Mouse (Mus musculus): ENCODE data around the gene Tacr1. TPM values are rescaled to one million over a fixed set of nuclear protein-coding genes. Genes with fewer than 3 reads are reported as not detected.

Gene Tacr1
- polyA plus RNA-seq, 1 experiment from 2014 or later: 0.62 TPM

DNA sequence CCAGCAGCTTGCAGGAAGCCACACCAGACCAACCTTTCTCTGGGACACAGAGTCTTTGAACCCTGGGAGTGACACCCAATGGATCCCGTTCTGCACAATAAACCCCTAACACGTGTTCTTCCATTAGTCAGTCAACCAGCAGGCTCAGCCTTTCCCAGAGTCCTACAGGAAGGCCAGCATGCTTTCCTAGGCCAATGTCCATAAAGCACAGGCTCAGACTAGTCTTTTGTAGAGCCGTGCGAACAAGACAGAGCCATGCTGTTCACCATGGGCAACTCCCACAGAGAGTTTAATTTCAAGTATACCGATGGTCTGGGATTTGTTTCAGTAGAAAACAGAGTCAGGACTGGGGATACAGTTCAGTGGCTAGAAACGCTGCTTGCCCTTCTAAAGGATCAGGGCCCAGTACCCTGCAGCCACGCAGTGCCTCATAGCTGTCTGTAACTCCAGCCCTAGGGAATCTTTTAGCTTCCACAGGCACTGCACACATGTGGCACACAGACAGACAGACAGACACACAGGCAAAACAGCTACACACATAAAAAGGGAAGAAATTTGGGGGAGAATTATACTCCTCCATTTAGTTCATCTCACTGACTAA is 55.1 kb downstream of the Tacr1 start:
- no peak for ATAC-seq (ENCODE audit: low FRiP score, low read depth)
- no peak overlapping the region for H3K4me3 ChIP-seq
- H3K4me2 ChIP-seq (replicated peaks): no peak overlapping the region
- H3K36me3 ChIP-seq: no peaks in the 10 kb centered on the region
- H3K9me3 ChIP-seq: no peaks in the 10 kb centered on the region
- no peak overlapping the region for H3K9ac ChIP-seq
- no peak overlapping the region for H3K27ac ChIP-seq
- WGBS: 46% methylated on average over 7 of the region's 7 CpGs
- peaks cover 30% of the 10 kb centered on the region for H3K4me1 ChIP-seq
- peaks cover 63% of the 10 kb centered on the region for H3K27me3 ChIP-seq

DNA sequence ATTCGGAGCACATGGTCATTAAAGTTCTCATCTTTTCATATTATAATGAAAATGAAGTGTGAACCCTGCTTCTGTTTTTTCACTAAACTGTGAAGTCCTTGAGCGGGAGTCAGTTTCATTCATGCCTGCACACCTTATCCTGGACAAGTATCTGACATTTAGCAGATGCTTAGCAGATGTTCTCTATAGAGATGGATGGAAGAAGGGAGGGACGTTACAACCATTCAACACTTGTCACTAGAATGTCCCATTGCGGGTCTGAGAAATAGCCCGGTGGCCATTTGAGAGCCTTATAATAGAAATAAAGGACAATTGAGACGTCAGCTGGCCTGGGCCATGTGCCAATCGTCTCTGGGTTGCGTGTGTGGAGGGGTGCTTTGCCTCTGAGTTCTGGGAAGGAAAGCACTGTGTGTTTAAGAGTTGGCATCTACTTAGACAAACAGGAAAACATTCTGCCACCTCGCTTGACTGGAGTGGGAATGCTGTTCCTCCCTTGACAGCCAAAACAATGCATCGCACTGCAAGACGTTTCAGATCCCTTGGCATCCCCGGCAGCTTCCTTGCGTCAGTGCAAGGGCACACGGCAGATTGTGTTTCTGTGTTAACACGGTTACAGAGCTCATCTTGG is 56.7 kb downstream of the Tacr1 start:
- H3K27me3 ChIP-seq: peaks cover 53% of the 10 kb centered on the region
- WGBS: 63% methylated on average over 15 of the region's 15 CpGs
- no peak overlapping the region for H3K4me2 ChIP-seq (replicated peaks)
- no peak for ATAC-seq (ENCODE audit: low FRiP score, low read depth)
- H3K9me3 ChIP-seq: no peaks in the 10 kb centered on the region
- no peak overlapping the region for H3K27ac ChIP-seq
- no peak overlapping the region for H3K9ac ChIP-seq
- H3K4me3 ChIP-seq: no peak overlapping the region
- no peaks in the 10 kb centered on the region for H3K36me3 ChIP-seq
- H3K4me1 ChIP-seq: peaks cover 30% of the 10 kb centered on the region

DNA sequence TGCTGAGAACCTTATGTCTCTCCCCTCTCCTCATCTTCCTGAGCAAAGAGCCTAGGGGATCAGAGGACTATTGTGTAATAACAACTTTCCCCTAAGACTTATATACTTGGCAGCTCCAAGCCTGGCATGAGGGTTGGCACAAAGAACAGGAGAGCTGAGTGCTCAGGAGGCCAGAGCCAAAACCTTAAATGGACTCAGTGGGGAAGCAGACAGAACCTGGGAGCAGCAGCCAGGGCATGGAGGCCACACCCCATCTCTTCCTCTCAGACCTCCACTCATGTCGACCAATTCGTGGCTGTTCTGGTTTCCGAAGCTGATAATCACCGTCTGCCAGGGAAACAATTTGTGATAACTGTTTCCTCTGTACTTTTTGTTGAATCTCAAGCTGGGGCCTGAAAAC is 61.0 kb downstream of the Tacr1 start:
- 67% methylated on average over 4 of the region's 4 CpGs for WGBS
- no peak for ATAC-seq (ENCODE audit: low FRiP score, low read depth)
- Histone ChIP-seq H3K4me3 (no peak overlapping the region), H3K4me1 (peaks cover 5% of the 10 kb centered on the region; the same call in 1 of the 2 replicates), H3K27me3 (peaks cover 39% of the 10 kb centered on the region), H3K27ac (no peak overlapping the region), H3K9ac (no peak overlapping the region), H3K9me3 (no peaks in the 10 kb centered on the region), H3K36me3 (no peaks in the 10 kb centered on the region), H3K4me2 (replicated peaks) (no peak overlapping the region)

DNA sequence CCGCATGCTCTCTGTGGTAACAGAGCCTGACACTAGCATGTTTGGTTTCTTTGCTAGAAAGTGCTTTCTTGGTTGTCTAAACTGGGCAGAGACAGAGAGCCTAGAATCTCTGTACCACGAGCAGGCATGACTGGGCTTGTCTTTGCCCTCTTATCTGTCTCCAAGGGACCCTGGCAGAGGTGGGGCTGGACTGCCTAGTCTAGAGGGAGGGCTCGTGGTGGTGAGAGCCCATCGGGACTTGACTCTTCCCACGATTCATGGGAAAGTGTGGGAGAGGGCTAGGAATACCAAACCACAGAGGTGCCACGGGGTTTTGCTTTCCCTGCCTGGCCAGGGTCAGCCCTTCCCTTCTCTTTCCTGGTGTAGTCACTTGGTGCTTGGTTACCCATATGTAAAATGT is 72.3 kb downstream of the Tacr1 start:
- H3K27ac ChIP-seq: no peak overlapping the region
- WGBS: 70% methylated on average over 6 of the region's 6 CpGs
- no peak for ATAC-seq (ENCODE audit: low FRiP score, low read depth)

DNA sequence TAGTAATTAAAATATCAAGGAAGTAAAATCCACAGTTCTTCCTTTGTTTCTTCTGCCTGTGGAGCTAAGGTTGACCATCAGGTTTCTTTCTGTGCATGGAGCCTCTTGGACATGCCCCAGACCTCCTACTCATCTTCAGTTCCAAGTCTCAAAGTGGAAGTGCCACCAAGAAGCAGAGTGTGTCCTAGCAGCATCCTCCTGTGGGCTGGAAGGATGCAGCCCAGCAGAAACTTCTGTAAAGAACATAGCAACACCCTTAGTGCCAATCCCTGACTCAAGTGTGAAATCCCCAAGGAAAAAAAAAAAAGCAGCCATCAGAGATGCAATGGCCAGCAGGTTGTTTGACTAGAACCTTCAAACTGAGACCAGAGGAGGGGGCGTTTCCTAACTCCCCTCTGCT is 81.7 kb downstream of the Tacr1 start:
- Histone ChIP-seq H3K4me1 (no peaks in the 10 kb centered on the region), H3K27me3 (peaks cover 3% of the 10 kb centered on the region; the same call in 1 of the 2 replicates), H3K27ac (no peak overlapping the region), H3K4me3 (no peak overlapping the region), H3K4me2 (replicated peaks) (no peak overlapping the region), H3K36me3 (no peaks in the 10 kb centered on the region), H3K9ac (no peak overlapping the region), H3K9me3 (no peaks in the 10 kb centered on the region)
- 78% methylated on average over 1 of the region's 1 CpGs for WGBS
- no peak for ATAC-seq (ENCODE audit: low FRiP score, low read depth)

More for the DNA sequence above, 72.3 kb downstream of the Tacr1 start:
- H3K9me3 ChIP-seq: no peaks in the 10 kb centered on the region
- peaks cover 3% of the 10 kb centered on the region for H3K27me3 ChIP-seq
- H3K4me1 ChIP-seq: no peaks in the 10 kb centered on the region
- no peak overlapping the region for H3K4me3 ChIP-seq
- no peak overlapping the region for H3K9ac ChIP-seq
- no peak overlapping the region for H3K4me2 ChIP-seq (replicated peaks)
- no peaks in the 10 kb centered on the region for H3K36me3 ChIP-seq

DNA sequence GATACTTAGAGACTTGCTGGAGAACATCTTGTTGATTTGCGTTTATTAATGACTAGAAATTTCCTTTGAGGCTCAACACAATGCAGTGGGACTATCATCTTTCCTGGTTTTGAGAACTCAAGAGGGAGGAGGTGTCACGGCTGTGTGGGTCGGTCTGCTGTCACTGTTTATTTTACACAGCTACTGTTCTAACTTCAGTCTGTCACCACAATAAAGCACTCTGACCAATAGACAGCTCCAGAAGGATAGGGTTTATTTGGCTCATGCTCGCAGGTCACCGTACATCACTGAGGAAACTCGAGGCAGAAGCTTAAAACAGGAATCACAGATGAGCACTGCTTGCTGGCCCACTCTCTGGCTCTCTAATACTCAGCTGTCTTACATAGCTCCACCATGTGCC is 92.3 kb downstream of the Tacr1 start:
- no peaks in the 10 kb centered on the region for H3K4me1 ChIP-seq
- no peak for ATAC-seq (ENCODE audit: low FRiP score, low read depth)
- no peak overlapping the region for H3K4me2 ChIP-seq (replicated peaks)
- no peak overlapping the region for H3K4me3 ChIP-seq
- no peaks in the 10 kb centered on the region for H3K36me3 ChIP-seq
- H3K9me3 ChIP-seq: no peaks in the 10 kb centered on the region
- WGBS: 67% methylated on average over 6 of the region's 6 CpGs
- H3K27me3 ChIP-seq: no peaks in the 10 kb centered on the region
- no peak overlapping the region for H3K27ac ChIP-seq
- no peak overlapping the region for H3K9ac ChIP-seq

DNA sequence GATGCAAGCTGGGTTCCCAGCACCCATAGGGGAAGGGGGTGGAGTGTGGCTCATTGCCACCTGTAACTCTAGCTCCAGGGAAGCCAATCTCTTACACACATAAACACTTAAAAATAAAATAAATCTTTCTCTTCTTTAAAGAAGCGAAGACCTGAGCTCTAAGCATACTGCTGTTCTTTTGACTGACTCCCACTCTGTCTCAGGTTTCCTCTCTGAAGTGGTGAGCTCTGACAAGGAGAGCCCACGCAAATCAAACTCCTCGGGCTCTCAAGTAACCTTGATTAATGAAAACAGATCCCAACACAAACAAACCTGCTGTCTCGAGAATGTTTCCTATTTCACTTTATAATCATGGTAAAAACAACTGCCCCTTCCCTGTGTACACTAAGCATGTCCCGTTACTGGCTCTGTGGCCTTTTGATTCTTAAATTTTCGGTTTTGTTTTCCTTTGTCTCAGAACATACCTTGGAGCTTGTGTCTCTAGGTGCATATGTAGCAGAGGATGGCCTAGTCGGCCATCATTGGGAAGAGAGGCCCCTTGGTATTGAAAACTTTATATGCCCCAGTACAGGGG is 108.8 kb downstream of the Tacr1 start:
- ATAC-seq (ENCODE audit: low FRiP score, low read depth): no peak
- Histone ChIP-seq H3K36me3 (no peaks in the 10 kb centered on the region), H3K4me1 (no peaks in the 10 kb centered on the region), H3K9me3 (no peaks in the 10 kb centered on the region), H3K27ac (no peak overlapping the region), H3K27me3 (no peaks in the 10 kb centered on the region), H3K4me2 (replicated peaks) (no peak overlapping the region), H3K9ac (no peak overlapping the region), H3K4me3 (no peak overlapping the region)
- WGBS: 60% methylated on average over 7 of the region's 7 CpGs

DNA sequence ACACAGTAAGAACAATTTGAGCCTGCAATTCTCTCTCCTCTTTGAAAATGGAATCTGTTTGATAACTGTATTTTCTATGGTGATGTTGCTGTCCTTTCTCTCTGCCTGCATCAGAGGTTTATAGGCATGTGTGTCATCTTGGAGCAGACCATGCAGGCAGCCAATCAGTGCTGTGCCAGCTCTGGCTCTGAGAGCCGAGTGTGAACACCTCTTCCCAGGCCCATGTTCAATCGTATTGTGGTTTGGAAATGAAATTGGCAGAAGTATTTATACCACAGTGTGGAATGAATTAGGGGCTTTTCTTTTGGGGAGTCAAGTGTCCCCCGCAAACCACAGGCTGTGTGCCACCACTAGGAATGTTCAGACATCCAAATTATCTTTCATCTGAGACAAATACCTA is 117.5 kb downstream of the Tacr1 start:
- no peak overlapping the region for H3K27ac ChIP-seq
- no peak overlapping the region for H3K9ac ChIP-seq
- H3K27me3 ChIP-seq: no peaks in the 10 kb centered on the region
- 0 out of 2 replicates have a peak, but pooled peaks cover 2% of the 10 kb centered on the region for H3K4me1 ChIP-seq
- no peaks in the 10 kb centered on the region for H3K9me3 ChIP-seq
- H3K4me2 ChIP-seq (replicated peaks): no peak overlapping the region
- H3K4me3 ChIP-seq: no peak overlapping the region
- WGBS: 70% methylated on average over 3 of the region's 3 CpGs
- H3K36me3 ChIP-seq: no peaks in the 10 kb centered on the region
- no peak for ATAC-seq (ENCODE audit: low FRiP score, low read depth)

DNA sequence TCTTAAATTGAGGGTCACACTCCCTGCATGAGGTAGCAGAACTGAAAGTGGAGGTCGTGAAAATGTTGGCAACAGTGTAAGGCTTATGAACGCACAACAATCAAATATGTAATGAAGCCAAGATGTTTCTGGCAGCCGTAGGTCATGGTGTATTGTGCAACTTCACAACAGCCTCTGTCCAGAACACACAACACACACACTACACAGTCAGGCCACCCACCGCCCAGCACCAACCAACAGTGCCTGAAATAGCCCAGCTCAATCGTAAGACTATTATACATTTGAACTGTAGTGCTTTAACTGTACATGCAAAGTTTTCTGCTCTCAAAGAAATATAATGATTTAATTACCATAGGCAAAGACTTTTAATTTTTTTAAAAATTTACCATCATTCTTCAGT is 120.4 kb downstream of the Tacr1 start:
- 86% methylated on average over 5 of the region's 5 CpGs for WGBS
- Histone ChIP-seq H3K4me1 (peaks cover 9% of the 10 kb centered on the region), H3K4me3 (no peak overlapping the region), H3K9me3 (no peaks in the 10 kb centered on the region; the same call in 1 of the 2 replicates), H3K36me3 (no peaks in the 10 kb centered on the region), H3K4me2 (replicated peaks) (no peak overlapping the region), H3K27ac (no peak overlapping the region), H3K27me3 (0 out of 2 replicates have a peak, but pooled peaks cover 3% of the 10 kb centered on the region), H3K9ac (no peak overlapping the region)
- no peak for ATAC-seq (ENCODE audit: low FRiP score, low read depth)

DNA sequence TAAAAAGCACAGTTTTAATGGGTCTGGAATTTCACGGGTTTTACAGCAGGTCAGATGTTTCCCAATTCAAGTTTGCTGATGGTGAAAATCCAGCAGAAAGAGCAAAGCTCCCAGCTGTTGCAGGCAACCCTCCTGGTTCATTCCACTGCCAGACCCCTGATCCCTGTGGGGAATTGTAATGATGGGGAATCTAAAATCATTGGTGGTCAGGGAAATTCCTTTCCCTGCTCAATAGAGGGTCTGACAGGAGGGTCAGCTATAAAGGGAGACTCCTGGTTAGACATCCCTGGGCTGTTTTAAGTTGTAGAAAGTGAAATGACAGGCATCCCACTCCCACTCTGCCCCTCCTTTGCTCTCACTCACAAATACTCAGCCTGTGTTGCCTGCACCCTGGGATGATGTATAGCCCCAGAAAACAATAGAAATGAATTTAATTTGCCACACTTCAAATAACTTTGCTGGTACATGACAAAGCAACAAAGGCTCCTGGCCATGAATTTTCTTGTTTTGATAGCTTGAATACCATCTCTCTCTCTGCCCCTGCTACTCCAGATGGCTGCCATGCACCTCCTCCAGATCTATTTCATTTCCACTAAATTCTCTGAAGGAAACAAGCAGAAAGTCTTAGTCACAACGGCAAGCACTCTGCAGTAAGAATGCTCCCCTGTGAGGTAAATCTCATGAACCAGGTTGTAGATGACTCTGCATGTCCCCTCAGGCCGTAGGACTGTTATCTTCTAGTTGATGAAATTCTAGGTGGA is 123.2 kb downstream of the Tacr1 start:
- ATAC-seq (ENCODE audit: low FRiP score, low read depth): peak; percentile 67; the same call in 1 of the 2 replicates
- Histone ChIP-seq H3K27ac (no peak overlapping the region), H3K4me2 (replicated peaks) (no peak overlapping the region), H3K4me3 (no peak overlapping the region), H3K9ac (no peak overlapping the region), H3K9me3 (no peaks in the 10 kb centered on the region; the same call in 1 of the 2 replicates), H3K4me1 (peaks cover 12% of the 10 kb centered on the region), H3K27me3 (0 out of 2 replicates have a peak, but pooled peaks cover 3% of the 10 kb centered on the region), H3K36me3 (no peaks in the 10 kb centered on the region)
- 36% methylated on average over 3 of the region's 3 CpGs for WGBS

DNA sequence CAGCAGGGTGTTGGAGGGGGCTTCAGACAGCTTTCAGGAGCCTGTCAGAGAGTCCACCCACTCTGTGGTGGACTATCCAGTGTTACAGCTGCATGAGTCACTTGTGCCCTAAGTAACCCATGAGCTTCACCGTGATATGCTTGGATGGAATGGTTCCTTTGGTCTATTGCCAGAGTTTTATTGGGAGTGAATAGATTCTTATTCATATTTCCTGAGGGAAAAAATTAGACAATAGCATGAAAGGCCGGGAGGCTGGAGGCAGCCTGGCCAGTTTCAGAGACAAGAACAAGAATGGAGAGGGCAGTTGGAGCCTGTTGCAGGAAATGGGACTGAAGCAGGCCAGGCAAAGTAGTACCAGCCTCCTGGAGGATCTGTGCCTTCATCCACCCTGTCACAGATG is 126.5 kb downstream of the Tacr1 start:
- 76% methylated on average over 2 of the region's 2 CpGs for WGBS
- H3K27me3 ChIP-seq: 0 out of 2 replicates have a peak, but pooled peaks cover 3% of the 10 kb centered on the region
- no peaks in the 10 kb centered on the region for H3K36me3 ChIP-seq
- ATAC-seq (ENCODE audit: low FRiP score, low read depth): no peak
- no peak overlapping the region for H3K4me3 ChIP-seq
- H3K9me3 ChIP-seq: no peaks in the 10 kb centered on the region; the same call in 1 of the 2 replicates
- no peak overlapping the region for H3K9ac ChIP-seq
- peaks cover 12% of the 10 kb centered on the region for H3K4me1 ChIP-seq
- H3K4me2 ChIP-seq (replicated peaks): no peak overlapping the region
- no peak overlapping the region for H3K27ac ChIP-seq

DNA sequence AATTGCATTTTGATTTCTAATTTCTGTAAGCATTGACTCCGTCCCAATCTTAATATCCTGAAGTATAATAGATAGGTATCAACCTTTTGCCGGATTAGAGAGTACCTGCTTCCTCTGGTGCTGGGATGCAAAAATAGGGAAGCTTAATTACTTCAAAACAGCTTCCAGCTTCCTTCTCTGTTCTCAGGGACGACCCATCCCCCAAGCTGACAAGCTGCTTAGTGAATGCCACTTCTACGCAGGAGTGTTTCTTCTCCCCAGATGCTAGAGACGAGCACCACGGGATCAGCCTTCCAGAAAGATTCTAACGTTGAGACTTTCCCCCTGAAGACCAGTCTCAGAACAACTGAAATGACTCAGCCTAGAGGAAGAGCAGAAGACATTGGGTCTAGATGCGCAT is 134.5 kb downstream of the Tacr1 start:
- H3K27me3 ChIP-seq: no peaks in the 10 kb centered on the region
- H3K4me2 ChIP-seq (replicated peaks): no peak overlapping the region
- no peak overlapping the region for H3K9ac ChIP-seq
- H3K4me3 ChIP-seq: no peak overlapping the region
- WGBS: 45% methylated on average over 8 of the region's 8 CpGs
- H3K9me3 ChIP-seq: no peaks in the 10 kb centered on the region
- no peaks in the 10 kb centered on the region for H3K4me1 ChIP-seq
- no peaks in the 10 kb centered on the region for H3K36me3 ChIP-seq
- H3K27ac ChIP-seq: no peak overlapping the region
- ATAC-seq (ENCODE audit: low FRiP score, low read depth): no peak

Data from limb, embryonic 13.5 days (tissue).